Mouse (Mus musculus): ENCODE measurements around the gene Creb3l1. TPM values are rescaled to one million over a fixed set of nuclear protein-coding genes. Genes with fewer than 3 reads are reported as not detected.

Gene Creb3l1
- polyA plus RNA-seq, 1 experiment from 2014 or later = 1.5 TPM

DNA sequence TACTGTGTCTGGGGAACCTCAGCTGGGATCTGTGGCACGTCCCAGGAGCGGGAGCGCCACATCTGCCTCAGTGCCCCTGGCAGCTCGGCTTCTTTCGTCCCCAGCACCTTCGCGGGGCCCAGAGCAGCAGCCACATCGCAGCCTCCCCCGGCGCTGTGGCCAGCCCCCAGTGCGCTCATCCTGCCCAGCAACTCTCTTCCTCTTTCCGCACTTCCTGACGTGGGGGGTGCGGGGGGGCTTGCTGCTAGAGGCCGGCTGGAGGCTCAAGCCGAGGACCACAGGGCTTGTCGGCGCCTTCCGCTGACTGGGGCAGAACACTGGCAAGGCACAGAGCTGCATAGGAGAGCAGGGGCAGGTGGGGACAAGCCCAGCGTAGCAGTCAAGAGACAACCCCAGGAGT, 58.9 kb downstream of the Creb3l1 start:
- DNase-seq (ENCODE audit: low spot score) = peak; percentile 41

DNA sequence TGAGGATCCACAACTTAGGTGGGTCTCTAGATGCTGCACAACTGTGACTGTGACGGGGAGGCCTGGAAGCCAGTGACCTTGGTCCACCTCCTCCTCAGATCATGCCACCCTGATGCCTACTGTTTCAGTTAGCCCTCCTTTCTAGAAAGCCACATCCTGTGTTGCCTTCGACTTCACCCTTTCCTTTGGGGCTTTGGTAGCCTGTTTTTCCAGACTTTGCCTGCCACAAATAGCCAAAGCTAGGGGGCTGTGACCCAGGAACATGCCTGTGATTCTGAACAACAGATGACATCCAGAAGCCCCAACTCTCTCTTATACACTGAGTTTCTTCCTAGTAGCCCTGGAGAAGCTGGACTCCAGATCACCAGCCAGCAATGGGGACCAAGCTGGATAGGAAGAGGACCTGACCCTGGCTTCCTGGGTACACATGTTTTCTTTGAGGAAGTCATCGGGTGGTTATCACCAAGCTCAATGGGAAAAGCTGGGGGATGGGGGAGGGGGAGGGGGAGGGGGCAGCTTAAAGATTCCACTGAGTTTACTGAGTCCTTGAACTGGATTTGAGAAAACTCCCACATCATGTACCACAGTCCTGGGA, 59.6 kb downstream of the Creb3l1 start:
- peak; percentile 27 for DNase-seq (ENCODE audit: low spot score)

DNA sequence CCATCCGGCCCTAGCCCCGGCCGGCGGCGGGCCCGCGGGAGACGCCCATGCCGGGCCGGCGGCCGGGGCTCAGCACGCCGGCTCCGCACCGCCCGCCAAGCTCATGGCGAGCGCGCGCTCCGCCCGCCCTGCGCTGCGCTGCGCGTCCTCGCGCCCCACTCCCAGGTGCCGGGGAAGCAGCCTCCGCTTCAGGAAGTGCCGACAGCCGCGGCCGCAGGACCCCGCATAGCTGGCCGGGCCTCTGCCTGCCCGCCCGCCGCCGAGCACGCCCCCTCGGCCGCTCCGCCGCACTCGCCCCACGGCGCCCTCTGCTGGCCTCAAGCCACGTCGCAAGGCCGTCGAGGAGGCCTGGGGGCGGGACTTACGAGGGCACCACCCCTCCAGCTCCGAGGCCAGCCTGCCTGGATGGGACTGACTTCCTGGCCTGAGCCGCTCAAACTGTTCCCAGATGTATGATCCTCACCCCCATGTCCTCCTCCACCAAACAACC, 60.8 kb downstream of the Creb3l1 start:
- peak; percentile 94 for DNase-seq (ENCODE audit: low spot score)

DNA sequence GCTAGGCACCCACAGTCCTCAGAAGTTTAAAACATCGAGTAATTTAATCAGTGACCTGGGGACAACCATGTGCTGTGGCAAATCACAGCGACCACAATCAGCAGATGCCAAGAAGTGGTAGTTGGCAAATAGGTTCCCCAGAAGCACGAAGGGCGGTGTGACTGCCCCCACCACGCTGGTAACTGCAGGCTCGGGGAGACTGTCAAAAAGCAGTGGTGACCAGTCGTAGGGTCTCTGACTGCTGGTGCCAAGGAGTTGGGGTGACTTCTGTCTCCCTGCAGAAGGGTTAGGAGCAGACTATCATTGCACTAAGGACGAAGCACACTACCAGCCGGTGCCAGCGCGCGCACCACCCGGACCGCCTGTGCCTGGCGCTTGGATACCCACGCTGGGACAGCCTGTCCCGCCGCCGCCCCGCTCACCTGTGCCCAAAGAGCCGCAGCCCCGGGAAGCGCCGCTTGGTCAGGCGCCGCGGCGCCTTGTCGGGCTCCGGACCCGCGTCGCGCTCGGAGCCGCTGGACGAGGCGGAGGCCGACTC, 61.4 kb downstream of the Creb3l1 start:
- no peak for DNase-seq (ENCODE audit: low spot score)

DNA sequence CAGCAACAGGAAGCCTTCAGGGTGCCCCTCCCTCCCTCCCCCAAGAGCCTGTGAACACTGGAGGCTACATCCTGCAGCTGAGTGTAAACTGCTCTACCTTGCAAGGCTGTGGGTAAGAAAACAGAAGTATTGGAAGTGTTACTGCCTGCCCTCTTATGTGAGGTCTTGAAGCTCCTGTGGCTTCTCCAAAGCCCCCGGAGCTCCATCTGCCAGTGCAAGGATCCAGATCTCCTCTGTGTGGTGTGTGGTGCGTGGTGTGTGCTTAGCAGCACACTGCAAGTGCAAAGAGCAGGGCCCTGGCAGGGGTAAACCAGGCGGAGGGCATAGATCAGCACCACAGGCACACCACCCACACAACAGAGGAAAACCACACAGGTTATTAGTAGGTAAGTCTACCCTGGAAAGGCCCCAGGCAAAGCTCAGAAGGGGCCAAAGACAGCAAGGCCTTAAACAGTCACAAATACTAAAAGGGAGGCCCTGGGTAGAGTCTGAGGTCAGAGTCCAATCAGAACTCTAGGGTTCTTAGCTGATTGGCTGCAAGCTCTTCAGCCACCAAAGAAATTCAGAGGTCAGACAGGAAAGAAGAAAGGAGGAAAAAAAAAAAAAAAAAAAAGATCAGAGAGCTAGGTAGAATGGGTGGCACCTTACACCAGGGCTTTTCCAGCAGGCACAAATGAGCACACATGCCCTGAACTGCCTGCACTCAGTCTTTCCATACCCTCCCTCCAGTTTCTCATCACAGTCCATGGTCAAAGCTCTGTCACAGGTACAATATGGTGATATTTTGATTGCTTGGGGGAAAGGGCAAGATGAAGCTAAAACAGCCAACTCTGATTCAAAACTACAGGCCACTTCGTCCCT, 62.2 kb downstream of the Creb3l1 start:
- peak; percentile 83 for DNase-seq (ENCODE audit: low spot score)

DNA sequence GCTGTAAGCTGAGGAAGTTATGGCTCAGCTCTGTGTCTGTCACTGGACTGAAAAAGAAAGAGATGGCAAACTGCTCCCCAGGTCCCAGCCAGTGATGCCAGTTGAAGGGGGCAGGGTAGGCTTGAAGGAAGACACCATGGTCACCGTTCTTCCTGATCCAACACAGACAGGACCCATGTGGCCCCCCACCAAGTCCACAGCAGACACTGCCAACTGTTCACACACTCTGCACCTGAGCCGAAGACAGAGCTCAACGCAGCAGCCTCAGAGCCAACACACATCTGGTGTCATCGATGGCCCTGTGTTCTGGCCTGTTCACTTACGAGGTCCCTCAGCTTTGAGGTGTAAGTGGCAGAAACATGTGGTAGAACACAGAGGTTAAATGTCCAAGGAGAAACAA, 63.8 kb downstream of the Creb3l1 start:
- DNase-seq (ENCODE audit: low spot score) = no peak

DNA sequence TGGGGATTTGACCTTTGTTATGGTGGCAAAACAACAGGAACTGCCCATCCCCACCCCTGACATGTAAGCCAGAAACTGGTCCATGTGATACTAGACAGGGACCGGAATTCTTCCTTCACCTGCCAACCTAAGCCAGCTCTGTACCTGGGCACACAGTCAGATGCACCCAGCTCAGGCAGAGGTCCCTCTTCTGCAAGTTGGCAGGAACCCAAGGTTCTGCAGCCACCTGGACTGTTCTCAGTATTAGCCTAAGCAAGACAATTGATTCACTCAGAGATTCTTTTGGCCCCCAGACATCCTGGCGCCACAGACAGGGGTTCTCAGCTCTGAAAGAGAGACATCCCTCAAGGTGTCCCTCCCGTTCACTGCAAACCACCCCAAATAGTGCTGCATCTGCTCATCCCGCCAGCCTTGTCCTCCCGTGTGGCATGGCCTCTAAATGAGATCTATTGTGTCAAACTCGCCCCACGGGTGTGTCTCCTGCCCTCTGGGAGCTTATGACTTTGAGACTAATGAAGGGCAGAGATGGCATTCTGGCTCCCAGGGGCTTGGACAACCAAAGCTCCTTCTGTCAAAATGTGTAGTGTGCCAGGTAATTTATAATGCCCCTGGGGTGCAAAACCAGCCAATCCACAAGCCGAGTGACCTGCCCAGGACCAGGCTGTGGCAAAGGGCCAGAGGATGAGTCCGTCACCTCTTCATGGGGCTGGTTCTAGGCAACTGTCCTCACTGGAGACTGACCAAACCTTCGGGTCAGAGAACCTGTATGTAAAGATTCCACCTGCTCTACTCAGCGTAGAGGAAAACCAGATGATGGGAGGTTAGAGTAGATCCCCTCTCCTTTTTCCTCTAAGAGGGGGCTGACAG, 64.5 kb downstream of the Creb3l1 start:
- DNase-seq (ENCODE audit: low spot score) = no peak

DNA sequence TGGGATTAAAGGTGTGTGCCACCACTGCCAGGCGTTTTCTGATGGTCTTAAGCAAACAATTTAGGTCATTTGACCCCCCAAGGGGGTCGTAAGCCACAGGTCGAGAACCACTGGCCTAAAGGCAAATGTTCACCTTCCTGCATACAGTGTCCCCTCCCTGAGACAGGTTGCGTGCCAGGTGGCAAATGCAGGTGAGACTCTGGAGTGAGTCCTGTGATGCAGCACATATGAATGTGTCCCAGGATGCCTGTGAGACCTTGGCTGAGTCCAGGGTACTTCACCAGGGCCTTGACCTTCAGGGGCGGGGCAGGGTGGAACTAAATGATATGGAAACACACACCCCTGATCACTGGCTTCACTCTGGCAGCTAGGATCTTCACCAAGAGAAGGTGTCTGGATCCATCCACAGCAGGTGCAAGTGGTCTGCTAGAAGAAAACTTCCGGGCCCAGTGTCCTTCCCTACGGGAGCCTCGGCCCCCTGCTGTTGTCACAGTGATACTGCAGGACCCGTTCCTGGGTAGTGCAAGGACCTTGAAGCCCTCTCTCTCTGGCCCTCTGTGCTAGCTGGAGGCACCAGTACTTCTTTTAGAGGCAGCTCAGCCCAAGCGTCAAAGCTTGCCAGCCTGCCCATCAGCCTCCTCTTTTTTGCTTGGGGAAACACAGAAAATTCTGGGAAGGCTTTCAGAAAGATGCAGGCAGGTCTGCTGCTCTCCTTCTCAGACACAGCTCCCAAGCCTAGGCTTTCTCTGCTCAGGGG, 65.4 kb downstream of the Creb3l1 start:
- DNase-seq (ENCODE audit: low spot score) = peak; percentile 68

DNA sequence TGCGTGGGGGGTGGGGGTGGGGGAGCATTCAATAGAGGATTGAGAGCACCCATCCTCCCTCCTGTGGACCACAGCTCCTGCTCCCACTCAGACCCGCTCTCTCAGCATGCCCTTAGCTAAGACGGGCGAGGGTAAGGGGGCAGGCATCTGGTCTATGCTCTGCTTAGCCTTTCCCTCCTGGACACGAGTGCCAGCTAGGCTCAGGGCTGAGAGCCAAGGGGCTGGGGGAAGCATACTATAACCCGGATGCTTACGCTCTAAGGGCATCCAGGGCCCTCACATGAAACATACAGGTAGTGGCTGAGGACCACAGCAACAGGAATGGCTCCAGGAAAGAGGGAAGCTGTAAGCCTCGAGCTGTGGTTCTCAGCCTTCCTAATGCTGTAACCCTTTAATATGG, 66.3 kb downstream of the Creb3l1 start:
- DNase-seq (ENCODE audit: low spot score) = no peak

DNA sequence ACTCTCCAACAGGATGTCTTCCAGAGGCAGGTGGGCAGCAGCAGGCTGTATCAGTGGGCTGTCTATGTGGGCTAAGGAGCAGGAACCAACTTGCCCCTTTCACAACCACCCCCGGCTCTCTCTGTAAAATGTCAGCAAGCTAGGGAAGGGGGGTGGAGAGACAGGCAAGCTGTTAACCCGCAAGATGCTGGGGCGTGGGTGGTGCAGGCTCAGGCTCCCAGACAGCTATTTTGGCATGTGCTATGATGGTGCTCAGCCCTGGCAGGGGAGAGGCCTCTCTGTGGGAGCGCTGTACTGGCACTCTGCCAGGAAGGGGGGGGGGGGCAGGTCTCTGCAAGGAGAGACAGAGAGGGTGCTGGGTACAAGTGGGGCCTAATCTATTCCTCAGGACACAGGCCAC, 67.2 kb downstream of the Creb3l1 start:
- peak; percentile 83 for DNase-seq (ENCODE audit: low spot score)

DNA sequence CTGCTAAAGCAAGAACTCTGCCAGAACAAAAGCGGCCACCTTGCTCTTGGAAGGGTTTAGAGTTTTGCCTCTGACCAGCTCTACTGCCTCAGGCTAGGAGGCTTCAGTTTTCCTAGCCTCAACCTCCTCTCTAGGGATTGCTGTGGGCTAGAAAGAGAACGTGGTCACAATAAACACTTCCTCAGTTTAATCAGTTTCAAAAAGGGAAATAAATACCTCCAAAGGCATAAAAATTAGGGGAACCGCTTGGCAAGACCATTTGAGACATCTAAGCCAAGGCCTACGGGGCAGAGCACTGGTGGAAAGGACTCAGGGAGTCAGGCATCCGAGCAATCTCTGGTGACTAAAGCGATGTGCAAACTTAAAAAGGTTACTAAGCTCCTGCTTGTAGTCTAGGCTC, 68.4 kb downstream of the Creb3l1 start:
- no peak for DNase-seq (ENCODE audit: low spot score)

DNA sequence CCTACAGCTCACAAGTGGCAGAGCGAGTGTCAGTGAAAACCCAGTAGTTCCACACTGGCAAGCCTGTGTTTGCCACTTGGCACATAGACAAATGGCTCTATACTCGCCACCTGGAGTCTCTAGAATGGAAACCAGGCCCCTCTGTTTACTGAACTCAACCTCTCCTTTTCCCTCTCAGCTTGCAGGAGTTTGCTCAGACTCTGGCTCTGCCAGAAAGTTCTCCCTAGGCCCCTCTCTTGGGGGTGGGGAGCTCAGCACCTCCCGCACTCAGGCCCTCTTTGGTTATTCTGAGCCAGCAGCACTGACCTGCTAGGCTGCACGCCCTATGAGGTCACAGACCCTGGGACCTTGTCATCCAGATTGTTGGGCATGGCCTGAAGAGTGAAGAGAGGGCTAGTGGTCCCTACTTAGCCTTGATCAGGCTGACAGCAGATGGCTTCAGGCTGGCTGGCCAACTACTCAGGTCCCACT, 69.1 kb downstream of the Creb3l1 start:
- no peak for DNase-seq (ENCODE audit: low spot score)

DNA sequence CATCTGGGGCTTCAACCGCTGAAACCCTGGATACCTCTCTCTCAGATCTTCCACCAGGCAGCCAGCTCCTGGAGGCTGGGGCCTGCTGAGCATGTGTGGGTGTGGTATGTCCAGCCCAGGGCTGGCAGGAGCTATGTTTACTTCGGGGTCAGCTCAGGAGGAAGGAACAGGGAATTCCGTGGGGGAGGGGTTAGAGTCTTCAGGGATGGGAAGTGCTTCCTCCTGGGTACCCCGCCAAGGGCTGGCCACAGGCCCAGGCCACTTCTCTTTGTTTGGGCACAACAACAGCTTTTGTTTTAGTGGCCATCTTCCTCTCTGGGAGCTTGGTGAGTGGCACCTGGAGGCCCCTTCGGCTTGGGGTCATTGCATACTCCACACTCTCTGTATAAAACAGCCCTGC, 70.5 kb downstream of the Creb3l1 start:
- DNase-seq (ENCODE audit: low spot score) = no peak

DNA sequence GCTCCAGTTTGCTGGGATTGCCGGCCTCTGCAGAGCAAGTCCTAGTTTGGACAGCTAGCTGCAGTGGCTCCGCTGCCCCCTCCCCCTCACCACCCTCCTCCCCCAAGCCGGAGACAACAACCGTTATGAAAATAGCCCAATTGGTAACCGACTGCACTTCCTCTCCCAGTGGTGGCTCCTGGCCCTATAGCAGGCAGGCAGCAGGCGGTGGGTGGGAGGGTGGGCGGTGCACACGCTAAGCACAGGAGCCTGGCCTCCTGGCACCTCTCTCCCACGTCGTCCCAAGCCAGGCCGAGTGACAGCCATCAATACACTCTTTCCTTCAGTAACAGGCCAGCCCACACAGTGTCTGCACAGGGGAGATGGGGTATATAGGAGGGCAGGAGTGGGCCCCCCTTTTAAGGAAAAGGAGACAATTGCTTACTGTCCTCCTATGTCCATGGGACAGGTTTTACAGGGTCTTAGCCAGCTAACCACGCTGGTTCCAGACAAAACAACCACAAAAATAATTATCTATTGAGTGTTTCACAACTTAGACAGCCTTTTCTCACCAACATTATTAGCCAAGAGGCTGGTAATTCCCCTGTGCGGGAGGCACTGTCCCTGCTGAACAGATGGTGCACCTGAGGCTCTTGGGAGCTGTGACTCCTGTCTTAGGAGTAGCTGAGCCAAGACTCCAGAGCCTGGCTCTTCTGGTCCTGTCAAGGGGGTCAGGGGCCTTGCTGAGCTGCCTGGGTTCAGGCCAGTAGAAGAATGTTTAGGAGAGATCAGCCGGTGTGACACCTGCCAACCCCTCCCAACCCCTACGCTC, 73.8 kb downstream of the Creb3l1 start:
- DNase-seq (ENCODE audit: low spot score) = peak; percentile 84

DNA sequence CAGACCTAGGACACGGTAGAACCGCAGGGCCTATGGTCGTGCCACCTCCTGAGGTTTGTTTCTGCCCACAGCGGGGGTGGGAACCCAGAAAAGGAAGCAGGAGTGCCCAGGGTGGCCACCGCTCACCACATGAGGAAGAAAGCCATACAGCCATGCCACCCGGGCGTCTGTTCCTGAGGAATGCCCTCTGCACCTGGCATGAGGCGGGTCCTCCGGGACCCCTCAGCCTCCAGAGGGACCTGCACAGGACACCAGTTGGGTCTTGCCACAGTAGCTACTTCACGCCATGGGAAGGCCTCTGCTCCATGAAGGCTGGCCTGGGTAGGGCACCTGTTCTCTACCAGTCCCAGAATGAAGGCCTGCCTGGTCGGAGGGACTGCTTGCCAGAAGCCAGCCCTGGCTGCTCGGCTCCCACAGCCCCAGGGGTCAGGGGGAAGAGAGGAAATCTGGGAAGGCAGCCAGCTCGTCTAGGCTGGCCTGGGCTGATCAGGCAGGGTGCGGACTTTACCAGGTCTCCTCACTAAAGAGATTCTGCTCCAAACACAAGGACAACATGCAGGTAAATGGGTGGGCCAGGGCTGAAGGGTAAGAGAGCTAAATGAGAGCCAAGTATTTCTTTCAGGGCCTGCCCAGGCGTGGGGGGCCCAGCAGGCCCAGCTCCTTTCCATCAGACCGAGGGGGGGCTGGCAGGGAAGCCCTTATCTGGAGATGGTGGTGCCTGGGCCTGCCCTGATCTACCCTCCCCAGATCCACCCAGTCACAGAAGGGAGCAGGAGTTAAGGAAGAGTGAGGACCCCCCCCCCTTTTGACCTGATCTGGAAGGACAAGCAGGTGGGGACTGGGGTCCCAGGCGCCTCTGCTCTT, 74.7 kb downstream of the Creb3l1 start:
- DNase-seq (ENCODE audit: low spot score) = no peak

DNA sequence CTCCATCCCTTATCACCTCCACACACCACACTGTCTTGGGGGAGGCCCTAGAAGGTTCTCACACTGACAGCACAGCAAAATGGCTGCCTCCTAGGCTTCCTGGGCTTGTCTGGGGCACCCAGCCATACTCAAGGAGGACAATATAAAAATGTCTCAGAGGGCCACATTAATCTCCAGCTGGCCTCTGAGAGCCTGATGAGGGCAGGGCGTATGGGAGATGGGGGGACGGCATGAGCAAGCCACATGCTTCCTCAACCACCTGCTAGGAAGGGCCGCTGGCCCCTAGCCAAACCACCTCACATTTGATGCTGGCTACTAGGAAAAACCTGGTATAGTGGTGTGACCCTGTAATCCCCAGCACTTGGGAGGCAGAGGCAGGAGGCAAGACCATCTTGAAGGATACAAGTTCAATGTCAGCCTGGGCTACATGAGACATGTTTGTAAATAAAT, 75.5 kb downstream of the Creb3l1 start:
- DNase-seq (ENCODE audit: low spot score) = no peak

DNA sequence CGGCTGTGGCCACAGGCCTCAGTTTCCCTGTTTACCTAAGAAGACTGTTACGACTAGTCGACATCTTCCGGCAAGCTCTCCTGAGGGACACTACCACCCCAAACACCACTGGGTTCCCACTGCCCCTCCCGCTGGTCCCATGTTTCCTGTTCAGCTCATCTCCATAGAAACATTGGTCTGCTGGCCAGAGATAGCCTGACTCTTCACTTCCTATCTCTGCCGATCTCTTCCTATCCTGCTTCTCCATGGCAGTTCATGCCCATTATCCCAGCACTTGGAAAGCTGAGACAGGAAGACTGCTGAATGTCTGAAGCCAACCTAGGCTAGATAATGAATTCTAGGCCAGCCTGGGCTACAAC, 76.2 kb downstream of the Creb3l1 start:
- DNase-seq (ENCODE audit: low spot score) = no peak

DNA sequence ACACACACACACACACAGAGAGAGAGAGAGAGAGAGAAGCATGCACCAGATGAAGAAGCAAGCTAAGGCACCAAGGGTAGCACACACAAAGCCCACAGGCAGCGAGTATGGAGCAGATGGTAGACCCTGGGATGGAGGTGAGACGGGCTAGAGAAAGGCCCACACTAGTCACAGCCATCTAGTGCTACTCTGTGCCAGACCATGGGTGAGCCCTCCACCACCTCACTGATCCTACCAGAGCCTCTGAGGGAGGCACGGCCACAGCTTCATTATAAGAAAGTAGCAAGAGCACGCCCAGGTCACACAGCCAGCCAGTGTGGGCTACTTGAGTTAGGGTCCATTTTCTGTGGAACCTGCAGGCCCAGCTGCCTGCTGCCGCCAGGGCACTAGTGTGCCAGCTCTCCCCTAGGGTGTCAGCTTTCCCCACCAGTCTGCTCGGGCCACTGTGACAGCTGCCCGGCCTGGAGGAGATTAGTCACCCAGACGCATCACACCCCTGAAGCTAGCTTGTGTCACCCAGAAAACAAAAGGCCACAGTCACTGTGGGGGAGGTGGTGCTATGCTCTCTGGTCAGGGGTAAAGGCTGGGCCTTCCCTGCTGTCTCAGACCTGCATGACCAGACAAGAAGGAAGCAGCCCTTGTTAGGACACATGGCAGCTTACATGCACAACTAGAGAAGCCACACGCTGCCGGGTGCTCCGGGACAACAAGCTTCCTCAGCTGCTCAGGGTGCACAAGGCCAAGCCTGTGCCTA, 76.7 kb downstream of the Creb3l1 start:
- no peak for DNase-seq (ENCODE audit: low spot score)
